Mouse (Mus musculus) neural tube, embryonic 11.5 days (tissue): ENCODE data around the gene Eml1. TPM values are rescaled to one million over a fixed set of nuclear protein-coding genes. Genes with fewer than 3 reads are reported as not detected.

Experiments used
- ATAC-seq: fragments of 200-750 bp; cut with Nextera tagmentation; 2 replicates; pipeline ENCODE4 v1.8.0; 2017; ENCODE audit warnings: moderate number of reproducible peaks, mild to moderate bottlenecking, moderate TSS enrichment, moderate library complexity; ENCODE audit not compliant: insufficient read depth, low FRiP score, low TSS enrichment
- DNase-seq: peaks from one replicate; pipeline ENCODE4 v3.0.0-alpha.2; 2015; ENCODE audit warnings: low spot score
- H3K27ac ChIP-seq: fragments of 300-500 bp; sonication (generic); 2 replicates; pipeline ENCODE4 v1.5.1; 2014; ENCODE audit warnings: low read depth, mild to moderate bottlenecking, low read length
- H3K27me3 ChIP-seq: fragments of 300-500 bp; sonication (generic); 2 replicates; pipeline ENCODE4 v1.6.1; 2014; ENCODE audit warnings: mild to moderate bottlenecking, low read length, mixed read lengths; ENCODE audit not compliant: control insufficient read depth, insufficient read depth
- H3K36me3 ChIP-seq: fragments of 300-500 bp; sonication (generic); 2 replicates; pipeline ENCODE4 v1.6.1; 2014; ENCODE audit warnings: mild to moderate bottlenecking, low read length, moderate library complexity, mixed read lengths; ENCODE audit not compliant: control insufficient read depth, insufficient read depth
- H3K4me1 ChIP-seq: fragments of 300-500 bp; sonication (generic); 2 replicates; pipeline ENCODE4 v1.6.1; 2014; ENCODE audit warnings: low read length, mixed read lengths; ENCODE audit not compliant: control insufficient read depth, insufficient read depth
- H3K4me2 ChIP-seq: fragments of 300-500 bp; sonication (generic); 2 replicates; pipeline ENCODE4 v1.6.1; 2014; ENCODE audit warnings: low read depth, mild to moderate bottlenecking, moderate library complexity
- H3K4me3 ChIP-seq: fragments of 300-500 bp; sonication (generic); 2 replicates; pipeline ENCODE4 v1.5.1; 2014; ENCODE audit warnings: low read depth, low read length
- H3K9ac ChIP-seq: fragments of 300-500 bp; sonication (generic); 2 replicates; pipeline ENCODE4 v1.6.1; 2014; ENCODE audit warnings: mild to moderate bottlenecking, low read length
- H3K9me3 ChIP-seq: fragments of 300-500 bp; sonication (generic); 2 replicates; pipeline ENCODE4 v1.6.1; 2016; ENCODE audit warnings: low read length; ENCODE audit not compliant: control insufficient read depth
- WGBS: fragments of 180-500 bp; shearing (Covaris S2); extraction: QIAGEN DNeasy Blood & Tissue Kit; methylation state at CpG from one replicate; pipeline ENCODE4 v1.1.7; 2014; 5-methylcytosine and 5-hydroxymethylcytosine counted together
- polyA plus RNA-seq: library from polyadenylated mRNA; unstranded; fragments of >200 nt; fragmentation: Nextera tagmentation; extraction: Ambion mirVana; gene quantifications from 2 replicates; pipeline ENCODE4 v1.2.1, GENCODE M21; 2014

Eml1 gene
- polyA plus RNA-seq, 1 experiment from 2014 or later, result 164 TPM

- Histone ChIP-seq H3K4me3 (no peak overlapping the region), H3K9me3 (no peaks in the 10 kb centered on the region), H3K36me3 (no peaks in the 10 kb centered on the region), H3K9ac (no peak overlapping the region), H3K4me1 (peaks cover 7% of the 10 kb centered on the region), H3K27ac (no peak overlapping the region), H3K27me3 (no peaks in the 10 kb centered on the region), H3K4me2 (no peak overlapping the region)
- no peak for ATAC-seq
- WGBS, result 76% methylated on average over 16 of the region's 16 CpGs
- no peak for DNase-seq
Observed at GRCm38 (mm10) chr12:108452151-108452874, 81.6 kb downstream of the Eml1 start.

- H3K27ac ChIP-seq, result no peak overlapping the region
- no peak overlapping the region for H3K4me3 ChIP-seq
- peaks cover 7% of the 10 kb centered on the region for H3K4me1 ChIP-seq
- H3K9me3 ChIP-seq, result no peaks in the 10 kb centered on the region
- ATAC-seq (no peak), DNase-seq (no peak)
- H3K27me3 ChIP-seq, result no peaks in the 10 kb centered on the region
- WGBS, result 81% methylated on average over 8 of the region's 8 CpGs
- H3K36me3 ChIP-seq, result peaks cover 2% of the 10 kb centered on the region; the same call in 1 of the 2 replicates
- H3K4me2 ChIP-seq, result no peak overlapping the region
- H3K9ac ChIP-seq, result no peak overlapping the region
Observed at GRCm38 (mm10) chr12:108453561-108454044, 82.8 kb downstream of the Eml1 start.

- ATAC-seq (no peak), DNase-seq (no peak)
- no peak overlapping the region for H3K9ac ChIP-seq
- no peaks in the 10 kb centered on the region for H3K27me3 ChIP-seq
- peaks cover 2% of the 10 kb centered on the region; the same call in 1 of the 2 replicates for H3K36me3 ChIP-seq
- no peak overlapping the region for H3K27ac ChIP-seq
- no peak overlapping the region for H3K4me2 ChIP-seq
- peaks cover 7% of the 10 kb centered on the region for H3K4me1 ChIP-seq
- 87% methylated on average over 4 of the region's 4 CpGs for WGBS
- no peak overlapping the region for H3K4me3 ChIP-seq
- H3K9me3 ChIP-seq, result no peaks in the 10 kb centered on the region
Observed at GRCm38 (mm10) chr12:108455004-108455403, 84.2 kb downstream of the Eml1 start.

GRCm38 (mm10) chr12:108472898-108473297, 102.1 kb downstream of the Eml1 start:
- H3K36me3 ChIP-seq, result peaks cover 7% of the 10 kb centered on the region
- no peak overlapping the region for H3K4me2 ChIP-seq
- no peak overlapping the region for H3K9ac ChIP-seq
- no peak overlapping the region for H3K4me3 ChIP-seq
- no peaks in the 10 kb centered on the region for H3K9me3 ChIP-seq
- no peaks in the 10 kb centered on the region for H3K4me1 ChIP-seq
- H3K27me3 ChIP-seq, result no peaks in the 10 kb centered on the region
- WGBS, result 96% methylated on average over 1 of the region's 1 CpGs
- DNase-seq (no peak), ATAC-seq (no peak)
- H3K27ac ChIP-seq, result no peak overlapping the region

GRCm38 (mm10) chr12:108474440-108474839, 103.7 kb downstream of the Eml1 start:
- Histone ChIP-seq H3K9ac (no peak overlapping the region), H3K4me3 (no peak overlapping the region), H3K27me3 (no peaks in the 10 kb centered on the region), H3K4me1 (no peaks in the 10 kb centered on the region), H3K36me3 (peaks cover 7% of the 10 kb centered on the region), H3K9me3 (no peaks in the 10 kb centered on the region), H3K4me2 (no peak overlapping the region), H3K27ac (no peak overlapping the region)
- 84% methylated on average over 3 of the region's 3 CpGs for WGBS
- DNase-seq, result no peak
- no peak for ATAC-seq

GRCm38 (mm10) chr12:108478714-108479113, 108.0 kb downstream of the Eml1 start:
- peaks cover 12% of the 10 kb centered on the region; the same call in 1 of the 2 replicates for H3K4me1 ChIP-seq
- no peak overlapping the region for H3K4me2 ChIP-seq
- H3K36me3 ChIP-seq, result peaks cover 4% of the 10 kb centered on the region; the same call in 1 of the 2 replicates
- H3K9me3 ChIP-seq, result no peaks in the 10 kb centered on the region
- H3K27me3 ChIP-seq, result no peaks in the 10 kb centered on the region
- WGBS, result 77% methylated on average over 5 of the region's 5 CpGs
- H3K27ac ChIP-seq, result no peak overlapping the region
- no peak overlapping the region for H3K4me3 ChIP-seq
- DNase-seq, result no peak
- ATAC-seq, result no peak
- no peak overlapping the region for H3K9ac ChIP-seq

GRCm38 (mm10) chr12:108480704-108481365, 110.1 kb downstream of the Eml1 start:
- Histone ChIP-seq H3K4me1 (peaks cover 16% of the 10 kb centered on the region; the same call in 1 of the 2 replicates), H3K9ac (peak overlapping the region; percentile 18; the same call in 1 of the 2 replicates), H3K27me3 (no peaks in the 10 kb centered on the region), H3K36me3 (peaks cover 4% of the 10 kb centered on the region; the same call in 1 of the 2 replicates), H3K4me2 (no peak overlapping the region), H3K9me3 (no peaks in the 10 kb centered on the region), H3K4me3 (no peak overlapping the region), H3K27ac (0 out of 2 replicates have a peak overlapping the region, but pooled peaks have one; percentile 39)
- DNase-seq (no peak), ATAC-seq (no peak)
- 18% methylated on average over 9 of the region's 9 CpGs for WGBS

GRCm38 (mm10) chr12:108489076-108489475, 118.3 kb downstream of the Eml1 start:
- ATAC-seq (no peak), DNase-seq (no peak)
- Histone ChIP-seq H3K36me3 (no peaks in the 10 kb centered on the region; the same call in 1 of the 2 replicates), H3K27me3 (no peaks in the 10 kb centered on the region), H3K9me3 (no peaks in the 10 kb centered on the region), H3K4me1 (0 out of 2 replicates have a peak, but pooled peaks cover 6% of the 10 kb centered on the region), H3K27ac (no peak overlapping the region), H3K4me2 (no peak overlapping the region), H3K4me3 (no peak overlapping the region), H3K9ac (no peak overlapping the region)
- 90% methylated on average over 5 of the region's 5 CpGs for WGBS
